Mouse (Mus musculus): ENCODE data around the gene Zfp738. TPM values are rescaled to one million over a fixed set of nuclear protein-coding genes. Genes with fewer than 3 reads are reported as not detected.
A peak's percentile ranks its signal among the peaks of the same experiment; 100 is the strongest.

Gene Zfp738
- polyA plus RNA-seq, 1 experiment, result 0.52 TPM

DNA sequence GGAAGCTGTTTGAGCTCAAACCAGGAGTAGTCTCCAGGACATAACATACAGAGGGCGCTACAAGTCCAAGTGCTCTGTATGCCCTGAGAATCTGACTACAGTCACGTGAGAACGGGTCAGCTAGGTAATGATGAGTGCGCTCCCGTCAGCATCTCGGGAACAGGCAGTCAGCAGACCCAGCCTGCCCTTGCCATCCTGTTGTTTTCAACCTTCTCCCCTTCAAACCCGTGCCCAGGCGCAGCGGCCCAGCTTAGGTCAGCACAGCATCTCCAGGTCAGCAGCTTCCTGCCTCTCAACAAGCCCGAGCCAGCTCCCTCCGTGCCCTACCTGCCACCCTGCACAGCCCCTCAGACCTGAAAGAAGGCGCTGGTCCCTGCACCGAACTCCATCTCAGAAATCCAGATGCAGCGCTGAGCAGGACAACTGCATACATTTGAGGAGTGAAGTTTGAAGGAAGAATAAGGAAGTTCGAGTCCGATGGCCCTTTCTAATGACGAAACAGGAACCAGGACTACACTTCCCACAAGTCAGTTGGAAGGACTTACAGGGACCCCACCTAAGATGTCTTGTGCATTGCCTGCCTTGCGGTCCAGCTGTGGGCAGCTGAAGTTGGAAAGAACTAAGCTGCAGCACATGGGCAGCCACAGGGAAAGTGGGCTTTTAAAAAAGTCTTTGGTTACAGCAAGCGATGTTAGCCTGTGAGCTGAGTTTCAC lies 49.4 kb downstream of the Zfp738 start, which contains the start of the genes Gm49345 and Zfp729a:
TSS of gene Gm49345 (minus strand) at position 476 of the 714 bp plus-strand sequence.
TSS of gene Zfp729a (minus strand) at position 498 of the 714 bp plus-strand sequence.
- Histone ChIP-seq H3ac (ENCODE audit: control insufficient read depth, insufficient read length) (peak within 1 kb of the TSS; percentile 69), H3K36me3 (ENCODE audit: control insufficient read depth, insufficient read depth) (no peaks in the 10 kb centered on the region), H3K4me2 (ENCODE audit: low read depth) (peak within 1 kb of the TSS; percentile 73), H3K27me3 (ENCODE audit: control insufficient read depth, insufficient read depth, insufficient read length) (no peaks in the 10 kb centered on the region), H3K79me2 (ENCODE audit: control insufficient read depth, insufficient read depth) (peaks cover 7% of the 10 kb centered on the region), H3K4me3 (peak within 1 kb of the TSS; percentile 42)
- TF ChIP-seq POLR2A (IDR thresholded peaks at IDR 0.05; ENCODE audit: insufficient read length, low read depth) (peak; percentile 45), SRF (IDR thresholded peaks at IDR 0.05; ENCODE audit: control insufficient read depth, insufficient read length, low read depth) (no peak), USF1 (IDR thresholded peaks at IDR 0.05; ENCODE audit: low read depth) (peak; percentile 63), CEBPB (IDR thresholded peaks at IDR 0.05; ENCODE audit: insufficient read depth, poor library complexity, severe bottlenecking) (no peak), E2F4 (IDR thresholded peaks at IDR 0.05; ENCODE audit: insufficient read depth) (no peak), MAX (IDR thresholded peaks at IDR 0.05; ENCODE audit: low read depth) (peak; percentile 85)

DNA sequence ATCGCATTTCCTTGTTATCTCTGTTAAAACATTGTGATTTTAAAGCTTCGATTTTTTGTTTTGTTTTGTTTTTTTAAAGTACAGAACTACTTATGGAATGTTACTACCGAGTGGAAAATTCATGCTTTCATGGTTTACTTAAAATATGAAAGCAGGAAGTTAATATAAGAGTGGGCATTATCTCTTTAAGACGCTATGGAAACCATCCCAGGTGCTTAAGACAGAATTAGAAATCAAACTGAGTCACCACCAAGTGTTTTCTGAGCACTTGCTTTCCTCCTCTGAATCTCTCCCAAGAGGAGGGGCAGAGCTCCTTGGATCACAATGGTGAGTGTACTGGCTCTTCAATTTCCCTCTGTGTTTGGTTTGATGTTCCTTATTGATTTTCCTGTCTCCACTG lies 76.8 kb downstream of the Zfp738 start:
- no peaks in the 10 kb centered on the region for H3K36me3 ChIP-seq (ENCODE audit: control insufficient read depth, insufficient read depth)
- H3K27me3 ChIP-seq (ENCODE audit: control insufficient read depth, insufficient read depth, insufficient read length), result no peaks in the 10 kb centered on the region
- no peak overlapping the region for H3ac ChIP-seq (ENCODE audit: control insufficient read depth, insufficient read length)
- TF ChIP-seq POLR2AphosphoS2 (IDR thresholded peaks at IDR 0.05; ENCODE audit: insufficient read length, low read depth) (no peak), MYOD1 (IDR thresholded peaks at IDR 0.05; ENCODE audit: control insufficient read depth in 1 of 3, insufficient read length in 2 of 3, low read depth in 2 of 3) (no peak), POLR2A (IDR thresholded peaks at IDR 0.05; ENCODE audit: insufficient read length, low read depth) (no peak), TCF12 (IDR thresholded peaks at IDR 0.05; ENCODE audit: insufficient read depth, poor library complexity, severe bottlenecking) (no peak), CEBPB (IDR thresholded peaks at IDR 0.05; ENCODE audit: insufficient read depth, poor library complexity, severe bottlenecking) (no peak), E2F4 (IDR thresholded peaks at IDR 0.05; ENCODE audit: insufficient read depth) (no peak), TCF3 (IDR thresholded peaks at IDR 0.05; ENCODE audit: insufficient read length, low read depth) (no peak), SRF (IDR thresholded peaks at IDR 0.05; ENCODE audit: control insufficient read depth, insufficient read length, low read depth) (no peak), MYOG (IDR thresholded peaks at IDR 0.05; ENCODE audit: control insufficient read depth in 1 of 3, insufficient read depth in 1 of 3, insufficient read length in 2 of 3, low read depth in 2 of 3) (no peak), MAX (IDR thresholded peaks at IDR 0.05; ENCODE audit: low read depth) (no peak), USF1 (IDR thresholded peaks at IDR 0.05; ENCODE audit: low read depth) (no peak), REST (IDR thresholded peaks at IDR 0.05; ENCODE audit: insufficient read depth, insufficient read length) (no peak)
- no peaks in the 10 kb centered on the region for H3K79me2 ChIP-seq (ENCODE audit: control insufficient read depth, insufficient read depth)
- H3K4me3 ChIP-seq, result no peak overlapping the region
- peak overlapping the region; percentile 49 for H3K4me2 ChIP-seq (ENCODE audit: low read depth)

DNA sequence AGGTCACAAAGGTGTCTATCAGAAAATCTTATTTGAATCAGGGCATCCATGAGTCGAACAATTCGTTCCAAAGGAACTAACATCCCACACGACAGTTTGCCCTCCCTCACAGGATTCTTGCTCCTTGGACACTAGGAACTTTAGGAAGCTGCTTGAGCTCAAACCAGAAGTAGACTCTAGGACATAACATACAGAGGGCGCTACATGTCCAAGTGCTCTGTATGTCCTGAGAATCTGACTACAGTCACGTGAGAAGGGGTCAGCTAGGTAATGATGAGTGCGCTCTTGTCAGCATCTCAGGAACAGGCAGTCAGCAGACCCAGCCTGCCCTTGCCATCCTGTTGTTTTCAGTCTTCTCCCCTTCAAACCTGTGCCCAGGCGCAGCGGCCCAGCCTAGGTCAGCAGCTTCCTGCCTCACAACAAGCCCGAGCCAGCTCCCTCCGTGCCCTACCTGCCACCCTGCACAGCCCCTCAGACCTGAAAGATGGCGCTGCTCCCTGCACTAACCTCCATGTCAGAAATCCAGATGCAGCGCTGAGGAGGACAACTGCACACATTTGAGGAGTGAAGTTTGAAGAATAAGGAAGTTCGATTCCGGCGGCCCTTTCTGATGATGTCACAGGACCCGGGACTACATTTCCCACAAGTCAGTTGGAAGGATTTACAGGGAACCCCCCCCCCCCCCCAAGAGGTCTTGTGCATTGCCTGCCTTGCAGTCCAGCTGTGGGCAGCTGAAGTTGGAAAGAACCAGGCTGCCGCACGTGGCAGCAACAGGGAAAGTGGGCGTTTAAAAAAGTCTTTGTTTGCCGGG lies 77.6 kb downstream of the Zfp738 start, which contains the start of gene Zfp729b:
TSS of gene Zfp729b (minus strand) at position 642 of the 811 bp plus-strand sequence.
- peak within 1 kb of the TSS; percentile 49 for H3K4me2 ChIP-seq (ENCODE audit: low read depth)
- TF ChIP-seq TCF3 (IDR thresholded peaks at IDR 0.05; ENCODE audit: insufficient read length, low read depth), result no peak
- no peak for TF ChIP-seq MAX (IDR thresholded peaks at IDR 0.05; ENCODE audit: low read depth)
- TF ChIP-seq REST (IDR thresholded peaks at IDR 0.05; ENCODE audit: insufficient read depth, insufficient read length), result no peak
- no peak for TF ChIP-seq MYOD1 (IDR thresholded peaks at IDR 0.05; ENCODE audit: control insufficient read depth in 1 of 3, insufficient read length in 2 of 3, low read depth in 2 of 3)
- TF ChIP-seq TCF12 (IDR thresholded peaks at IDR 0.05; ENCODE audit: insufficient read depth, poor library complexity, severe bottlenecking), result no peak
- TF ChIP-seq CEBPB (IDR thresholded peaks at IDR 0.05; ENCODE audit: insufficient read depth, poor library complexity, severe bottlenecking), result no peak
- TF ChIP-seq SRF (IDR thresholded peaks at IDR 0.05; ENCODE audit: control insufficient read depth, insufficient read length, low read depth), result no peak
- no peak for TF ChIP-seq POLR2AphosphoS2 (IDR thresholded peaks at IDR 0.05; ENCODE audit: insufficient read length, low read depth)
- no peak for TF ChIP-seq MYOG (IDR thresholded peaks at IDR 0.05; ENCODE audit: control insufficient read depth in 1 of 3, insufficient read depth in 1 of 3, insufficient read length in 2 of 3, low read depth in 2 of 3)
- TF ChIP-seq POLR2A (IDR thresholded peaks at IDR 0.05; ENCODE audit: insufficient read length, low read depth), result no peak
- TF ChIP-seq USF1 (IDR thresholded peaks at IDR 0.05; ENCODE audit: low read depth), result no peak
- H3K36me3 ChIP-seq (ENCODE audit: control insufficient read depth, insufficient read depth), result no peaks in the 10 kb centered on the region
- H3K27me3 ChIP-seq (ENCODE audit: control insufficient read depth, insufficient read depth, insufficient read length), result no peaks in the 10 kb centered on the region
- H3K4me3 ChIP-seq, result no peak within 1 kb of the TSS
- H3K79me2 ChIP-seq (ENCODE audit: control insufficient read depth, insufficient read depth), result no peaks in the 10 kb centered on the region
- no peak within 1 kb of the TSS for H3ac ChIP-seq (ENCODE audit: control insufficient read depth, insufficient read length)

Other genes starting within 250 kb of the Zfp738 start
- gene Zfp874a, start 235.4 kb downstream of the Zfp738 start, polyA plus RNA-seq (2012; fragmentation: generic; extraction: Trizol), result 1.4 TPM
- gene Zfp874b, start 202.8 kb downstream of the Zfp738 start, polyA plus RNA-seq (2012; fragmentation: generic; extraction: Trizol), result 1.8 TPM
- gene Zfp58, start 186.5 kb downstream of the Zfp738 start, polyA plus RNA-seq (2012; fragmentation: generic; extraction: Trizol), result 1.6 TPM
- not detected for gene Gm26965, start 160.9 kb downstream of the Zfp738 start, polyA plus RNA-seq (2012; fragmentation: generic; extraction: Trizol)
- 18.0 TPM for gene Zfp87, start 160.9 kb downstream of the Zfp738 start, polyA plus RNA-seq (2012; fragmentation: generic; extraction: Trizol)
- gene Zfp748, start 133.2 kb downstream of the Zfp738 start, polyA plus RNA-seq (2012; fragmentation: generic; extraction: Trizol), result 0.68 TPM
- gene Zfp729b, start 77.4 kb downstream of the Zfp738 start, polyA plus RNA-seq (2012; fragmentation: generic; extraction: Trizol), result 0.86 TPM
- 0.30 TPM for gene Gm49345, start 49.3 kb downstream of the Zfp738 start, polyA plus RNA-seq (2012; fragmentation: generic; extraction: Trizol)
- 0.88 TPM for gene Zfp729a, start 49.3 kb downstream of the Zfp738 start, polyA plus RNA-seq (2012; fragmentation: generic; extraction: Trizol)
- gene Zfp65, start 42.1 kb upstream of the Zfp738 start, polyA plus RNA-seq (2012; fragmentation: generic; extraction: Trizol), result 1.3 TPM
- gene Zfp85, start 68.2 kb upstream of the Zfp738 start, polyA plus RNA-seq (2012; fragmentation: generic; extraction: Trizol), result 0.66 TPM
- 0.08 TPM for gene Zfp493, start 92.6 kb upstream of the Zfp738 start, polyA plus RNA-seq (2012; fragmentation: generic; extraction: Trizol)
- gene Zfp273, start 126.7 kb upstream of the Zfp738 start, polyA plus RNA-seq (2012; fragmentation: generic; extraction: Trizol), result 0.17 TPM
- gene Gm10037, start 144.0 kb upstream of the Zfp738 start, polyA plus RNA-seq (2012; fragmentation: generic; extraction: Trizol), result not detected
- not detected for gene BC048507, start 176.3 kb upstream of the Zfp738 start, polyA plus RNA-seq (2012; fragmentation: generic; extraction: Trizol)

Data from myocyte (in vitro differentiated cells).